Mouse (Mus musculus) lung, adult 2 months (tissue): ENCODE measurements at regions not wholly inside any gene's neighbourhood (a gene's known extent, or its start where the extent isn't known, plus 50 kb on each side); places are given as distances from the start of the nearest gene placed in this dataset.

ENCODE experiments used
- CTCF ChIP-seq: fragments of 200-500 bp; IDR thresholded peaks from 2 replicates; pipeline ENCODE4 v1.5.1; 2011; ENCODE audit warnings: mild to moderate bottlenecking, low read length, control low read depth; ENCODE audit not compliant: insufficient read depth
- POLR2A ChIP-seq: fragments of 200-500 bp; IDR thresholded peaks from 2 replicates; pipeline ENCODE4 v1.6.1; 2011; ENCODE audit warnings: low read depth, mild to moderate bottlenecking, control low read depth, low read length, borderline replicate concordance; ENCODE audit errors: extremely low read depth

DNA sequence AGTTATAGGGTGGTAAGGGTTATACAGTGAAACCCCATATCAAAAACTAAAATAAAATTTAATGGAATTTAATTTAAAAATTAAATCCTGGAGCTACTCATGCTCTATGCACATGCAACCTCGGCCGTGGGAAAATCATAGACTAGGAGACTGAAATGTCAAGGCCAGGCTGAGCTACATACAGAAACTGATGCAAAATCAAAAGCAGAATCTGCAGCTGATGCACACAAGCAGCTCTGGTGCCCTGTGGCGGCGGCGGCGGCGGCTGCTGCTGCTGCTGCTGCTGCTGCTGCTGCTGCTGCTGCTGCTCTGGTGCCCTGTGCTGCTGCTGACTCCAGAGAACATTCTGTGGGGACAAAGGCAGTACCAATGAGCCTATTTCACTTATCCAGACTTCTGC lies 154.5 kb upstream of the Rapgef5 start:
- no peak for TF ChIP-seq CTCF
- no peak for TF ChIP-seq POLR2A
